ENCODE assay signal across 8 mouse cellular contexts in genomic region chr17:46552841-46553423, GRCm38 (mm10). TPM values are rescaled to one million over a fixed set of nuclear protein-coding genes. Genes with fewer than 3 reads are reported as not detected.
DNase-seq lines count a peak whose midpoint lies in the region; ATAC-seq and TF ChIP-seq lines count a peak whose summit lies in the region.

No protein-coding gene starts in this region.

- under 1% methylated on average over 24 of the region's 24 CpGs for WGBS in hindbrain, embryonic 12.5 days
- 6% methylated on average over 24 of the region's 24 CpGs for WGBS in lung, postnatal 0 days

- peak; percentile 74 for TF ChIP-seq EP300 in lung, postnatal 0 days (IDR thresholded peaks at IDR 0.05)

- peak; percentile 62 for ATAC-seq in Patski
- peak; percentile 71 for ATAC-seq in hindbrain, embryonic 12.5 days (ENCODE audit: low FRiP score)
- peak; percentile 81 for ATAC-seq in lung, postnatal 0 days

- no peaks in the 10 kb centered on the region for H3K9me3 ChIP-seq in hindbrain, embryonic 12.5 days (replicated peaks)
- no peaks in the 10 kb centered on the region for H3K9me3 ChIP-seq in lung, postnatal 0 days (ENCODE audit: low read length)

- H3K27ac ChIP-seq in hindbrain, embryonic 12.5 days, result peak overlapping the region; percentile 84
- peak overlapping the region; percentile 85 for H3K27ac ChIP-seq in lung, postnatal 0 days (ENCODE audit: low read length)

- H3K4me2 ChIP-seq in hindbrain, embryonic 12.5 days (replicated peaks), result peak overlapping the region; percentile 88
- H3K4me2 ChIP-seq in lung, postnatal 0 days (replicated peaks; ENCODE audit: low read depth, low read length), result peak overlapping the region; percentile 94

- H3K4me3 ChIP-seq in hindbrain, embryonic 12.5 days, result peak overlapping the region; percentile 36
- H3K4me3 ChIP-seq in lung, postnatal 0 days (ENCODE audit: low read depth, low read length), result peak overlapping the region; percentile 95

- no peak for TF ChIP-seq CTCF in Patski (IDR thresholded peaks at IDR 0.05)
- no peak for TF ChIP-seq CTCF in lung, postnatal 0 days (IDR thresholded peaks at IDR 0.05)

- CTCF ChIA-PET in Patski (lab: Charles Lee), result no interaction called here

- H3K27me3 ChIP-seq in Patski, result no peaks in the 10 kb centered on the region
- peaks cover 4% of the 10 kb centered on the region for H3K27me3 ChIP-seq in hindbrain, embryonic 12.5 days
- H3K27me3 ChIP-seq in lung, postnatal 0 days (replicated peaks; ENCODE audit: insufficient read depth, low read length), result no peaks in the 10 kb centered on the region

- peaks cover 38% of the 10 kb centered on the region for H3K36me3 ChIP-seq in hindbrain, embryonic 12.5 days
- peaks cover 27% of the 10 kb centered on the region for H3K36me3 ChIP-seq in lung, postnatal 0 days (ENCODE audit: insufficient read depth, low read length)

- in situ Hi-C loops in Patski (cut with MboI; ENCODE audit: low pct_unique_long_range_greater_than_20kb), result no loop called here

- peak; percentile 86 for DNase-seq in Patski (ENCODE audit: low read depth, low spot score)
- DNase-seq in cerebellum, postnatal 25 days, result peak; percentile 90 to 91
- peak; percentile 82 to 87 for DNase-seq in frontal cortex, postnatal 14 days (ENCODE audit: low spot score in 2 of 2)
- peak; percentile 85 to 89 for DNase-seq in layer of hippocampus, postnatal 10 days (ENCODE audit: low spot score in 2 of 2)
- DNase-seq in lung, postnatal 0 days (ENCODE audit: low spot score), result peak; percentile 100
- DNase-seq in ovary, postnatal 36 days (ENCODE audit: low spot score), result peak; percentile 91
- DNase-seq in thymus, postnatal 4 days, result peak; percentile 43

- H3K9ac ChIP-seq in hindbrain, embryonic 12.5 days, result peak overlapping the region; percentile 57
- no peak overlapping the region for H3K9ac ChIP-seq in lung, postnatal 0 days (replicated peaks; ENCODE audit: low read depth)

- H3K4me1 ChIP-seq in hindbrain, embryonic 12.5 days, result peaks cover 39% of the 10 kb centered on the region
- peaks cover 16% of the 10 kb centered on the region for H3K4me1 ChIP-seq in lung, postnatal 0 days (ENCODE audit: insufficient read depth, low read depth, low read length)

- POLR2A ChIA-PET in Patski (lab: Charles Lee), result no interaction called here

RNA-seq across cellular contexts. Expression of gene Srf, which starts 3.0 kb away (rescaled TPM):
- 72.1 TPM for polyA plus RNA-seq in Patski (2021)
- 5.9 and 8.1 TPM in 2 replicates for polyA plus RNA-seq in hindbrain, embryonic 12.5 days (2016; fragmentation: Nextera tagmentation; extraction: Ambion mirVana)
- 10 to 100 TPM; 46.4 to 53.9 TPM for total RNA-seq in layer of hippocampus, postnatal 10 days (2021)
- 5.1 and 5.6 TPM in 2 replicates for polyA plus RNA-seq in lung, postnatal 0 days (2015; fragmentation: Nextera tagmentation; extraction: Ambion mirVana)

RNA-seq across cellular contexts. Expression of gene Cul9, which starts 6.7 kb away (rescaled TPM):
- polyA plus RNA-seq in Patski (2021), result 34.3 TPM
- 14.1 and 14.9 TPM in 2 replicates for polyA plus RNA-seq in hindbrain, embryonic 12.5 days (2016; fragmentation: Nextera tagmentation; extraction: Ambion mirVana)
- 10 to 100 TPM; 42.1 to 52.6 TPM for total RNA-seq in layer of hippocampus, postnatal 10 days (2021)
- polyA plus RNA-seq in lung, postnatal 0 days (2015; fragmentation: Nextera tagmentation; extraction: Ambion mirVana), result 3.5 and 3.8 TPM in 2 replicates

RNA-seq across cellular contexts. Expression of gene Dnph1, which starts 56.4 kb away (rescaled TPM):
- polyA plus RNA-seq in Patski (2021), result 16.9 TPM
- polyA plus RNA-seq in hindbrain, embryonic 12.5 days (2016; fragmentation: Nextera tagmentation; extraction: Ambion mirVana), result 35.3 and 35.5 TPM in 2 replicates
- total RNA-seq in layer of hippocampus, postnatal 10 days (2021), result 1 to 10 TPM; 6.0 to 7.6 TPM
- polyA plus RNA-seq in lung, postnatal 0 days (2015; fragmentation: Nextera tagmentation; extraction: Ambion mirVana), result 2.8 and 4.2 TPM in 2 replicates

Comparison
In these comparisons a context has a peak if more than half of its experiments do, and no peak if none do; other contexts are left out.
1. Peak in every context shown above with its lines: DNase-seq, ATAC-seq, H3K4me3 ChIP-seq and H3K27ac ChIP-seq.
2. DNase-seq: peak in every context shown above with its lines; median percentile 100 in lung, postnatal 0 days; 91 in ovary, postnatal 36 days; 90 in cerebellum, postnatal 25 days; 87 in layer of hippocampus, postnatal 10 days; 86 in Patski; 84 in frontal cortex, postnatal 14 days; 43 in thymus, postnatal 4 days.